Mouse (Mus musculus) midbrain, embryonic 12.5 days (tissue): ENCODE measurements around the gene Casp9. TPM values are rescaled to one million over a fixed set of nuclear protein-coding genes. Genes with fewer than 3 reads are reported as not detected.

Experiments used
- ATAC-seq: fragments of 200-750 bp; cut with Nextera tagmentation; 2 replicates; pipeline ENCODE4 v1.8.0; 2017; ENCODE audit warnings: low read depth, moderate TSS enrichment, moderate library complexity; ENCODE audit not compliant: low FRiP score
- H3K27ac ChIP-seq: fragments of 300-500 bp; sonication (generic); replicated peaks from 2 replicates; pipeline ENCODE4 v1.5.1; 2016; ENCODE audit warnings: mild to moderate bottlenecking
- H3K27me3 ChIP-seq: fragments of 300-500 bp; sonication (generic); 2 replicates; pipeline ENCODE4 v1.6.1; 2016; ENCODE audit warnings: mild to moderate bottlenecking
- H3K36me3 ChIP-seq: fragments of 300-500 bp; sonication (generic); 2 replicates; pipeline ENCODE4 v1.6.1; 2016
- H3K4me1 ChIP-seq: fragments of 300-500 bp; sonication (generic); 2 replicates; pipeline ENCODE4 v1.6.1; 2016
- H3K4me2 ChIP-seq: fragments of 300-500 bp; sonication (generic); replicated peaks from 2 replicates; pipeline ENCODE4 v1.6.1; 2016; ENCODE audit warnings: mild to moderate bottlenecking, moderate library complexity
- H3K4me3 ChIP-seq: fragments of 300-500 bp; sonication (generic); 2 replicates; pipeline ENCODE4 v1.5.1; 2016; ENCODE audit warnings: mild to moderate bottlenecking
- H3K9ac ChIP-seq: fragments of 300-500 bp; sonication (generic); replicated peaks from 2 replicates; pipeline ENCODE4 v1.6.1; 2016; ENCODE audit warnings: mild to moderate bottlenecking, moderate library complexity
- H3K9me3 ChIP-seq: fragments of 300-500 bp; sonication (generic); 2 replicates; pipeline ENCODE4 v1.6.1; 2016; ENCODE audit warnings: mild to moderate bottlenecking
- WGBS: fragments of 180-500 bp; shearing (Covaris S2); methylation state at CpG from one replicate; pipeline ENCODE4 v1.1.7; 2016; 5-methylcytosine and 5-hydroxymethylcytosine counted together
- polyA plus RNA-seq: library from polyadenylated mRNA; unstranded; fragments of >200 nt; fragmentation: Nextera tagmentation; extraction: Ambion mirVana; gene quantifications from 2 replicates; pipeline ENCODE4 v1.2.1, GENCODE M21; 2016

The Casp9 gene
- polyA plus RNA-seq, 1 experiment from 2014 or later, result 24.9 TPM

- Histone ChIP-seq H3K9me3 (0 out of 2 replicates have a peak, but pooled peaks cover 4% of the 10 kb centered on the region), H3K4me1 (0 out of 2 replicates have a peak, but pooled peaks cover 2% of the 10 kb centered on the region), H3K36me3 (peaks cover 39% of the 10 kb centered on the region), H3K4me3 (no peak overlapping the region), H3K27ac (no peak overlapping the region), H3K4me2 (no peak overlapping the region), H3K27me3 (no peaks in the 10 kb centered on the region), H3K9ac (no peak overlapping the region)
- ATAC-seq, result no peak
- 94% methylated on average over 14 of the region's 14 CpGs for WGBS
Measured at GRCm38 (mm10) chr4:141859351-141859750, 65.9 kb downstream of the Casp9 start.

GRCm38 (mm10) chr4:141860246-141860841 lies 66.9 kb downstream of the Casp9 start:
- H3K27ac ChIP-seq, result no peak overlapping the region
- no peak overlapping the region for H3K4me3 ChIP-seq
- H3K36me3 ChIP-seq, result peaks cover 47% of the 10 kb centered on the region
- 69% methylated on average over 19 of the region's 19 CpGs for WGBS
- no peak overlapping the region for H3K9ac ChIP-seq
- ATAC-seq, result no peak
- 0 out of 2 replicates have a peak, but pooled peaks cover 2% of the 10 kb centered on the region for H3K4me1 ChIP-seq
- no peak overlapping the region for H3K4me2 ChIP-seq
- no peaks in the 10 kb centered on the region for H3K27me3 ChIP-seq
- H3K9me3 ChIP-seq, result 0 out of 2 replicates have a peak, but pooled peaks cover 4% of the 10 kb centered on the region

- Histone ChIP-seq H3K9me3 (0 out of 2 replicates have a peak, but pooled peaks cover 4% of the 10 kb centered on the region), H3K4me2 (no peak overlapping the region), H3K27ac (no peak overlapping the region), H3K9ac (no peak overlapping the region), H3K27me3 (no peaks in the 10 kb centered on the region), H3K4me3 (no peak overlapping the region), H3K4me1 (peaks cover 8% of the 10 kb centered on the region), H3K36me3 (peaks cover 47% of the 10 kb centered on the region)
- WGBS, result 92% methylated on average over 17 of the region's 17 CpGs
- no peak for ATAC-seq
Measured at GRCm38 (mm10) chr4:141861591-141862295, 68.3 kb downstream of the Casp9 start.

- no peak overlapping the region for H3K27ac ChIP-seq
- no peak overlapping the region for H3K4me3 ChIP-seq
- WGBS, result 82% methylated on average over 5 of the region's 5 CpGs
- no peak for ATAC-seq
- 0 out of 2 replicates have a peak, but pooled peaks cover 4% of the 10 kb centered on the region for H3K9me3 ChIP-seq
- H3K36me3 ChIP-seq, result peaks cover 47% of the 10 kb centered on the region
- peaks cover 17% of the 10 kb centered on the region for H3K4me1 ChIP-seq
- H3K27me3 ChIP-seq, result no peaks in the 10 kb centered on the region
- no peak overlapping the region for H3K4me2 ChIP-seq
- no peak overlapping the region for H3K9ac ChIP-seq
Measured at GRCm38 (mm10) chr4:141862867-141863266, 69.5 kb downstream of the Casp9 start.

- 90% methylated on average over 7 of the region's 7 CpGs for WGBS
- Histone ChIP-seq H3K4me3 (no peak overlapping the region), H3K9me3 (0 out of 2 replicates have a peak, but pooled peaks cover 4% of the 10 kb centered on the region), H3K27me3 (no peaks in the 10 kb centered on the region), H3K4me2 (no peak overlapping the region), H3K4me1 (peaks cover 24% of the 10 kb centered on the region), H3K36me3 (peaks cover 43% of the 10 kb centered on the region), H3K27ac (no peak overlapping the region), H3K9ac (no peak overlapping the region)
- no peak for ATAC-seq
Measured at GRCm38 (mm10) chr4:141863726-141864280, 70.4 kb downstream of the Casp9 start.

GRCm38 (mm10) chr4:141864506-141864905 lies 71.1 kb downstream of the Casp9 start:
- 98% methylated on average over 8 of the region's 8 CpGs for WGBS

GRCm38 (mm10) chr4:141865006-141865405 lies 71.6 kb downstream of the Casp9 start:
- Histone ChIP-seq H3K27me3 (no peaks in the 10 kb centered on the region), H3K27ac (no peak overlapping the region), H3K4me2 (no peak overlapping the region), H3K4me1 (peaks cover 31% of the 10 kb centered on the region), H3K9me3 (0 out of 2 replicates have a peak, but pooled peaks cover 4% of the 10 kb centered on the region), H3K36me3 (peaks cover 31% of the 10 kb centered on the region), H3K9ac (no peak overlapping the region), H3K4me3 (no peak overlapping the region)
- 94% methylated on average over 5 of the region's 5 CpGs for WGBS
- ATAC-seq, result no peak

More at GRCm38 (mm10) chr4:141864506-141864905, 71.1 kb downstream of the Casp9 start:
- no peak for ATAC-seq
- H3K9me3 ChIP-seq, result 0 out of 2 replicates have a peak, but pooled peaks cover 4% of the 10 kb centered on the region
- no peak overlapping the region for H3K4me3 ChIP-seq
- no peaks in the 10 kb centered on the region for H3K27me3 ChIP-seq
- H3K9ac ChIP-seq, result no peak overlapping the region
- H3K36me3 ChIP-seq, result peaks cover 36% of the 10 kb centered on the region
- no peak overlapping the region for H3K27ac ChIP-seq
- H3K4me1 ChIP-seq, result peaks cover 26% of the 10 kb centered on the region
- H3K4me2 ChIP-seq, result no peak overlapping the region

Other genes starting within 250 kb of the Casp9 start
- gene Fblim1, start 187.5 kb upstream of the Casp9 start, polyA plus RNA-seq, result 22.2 and 28.7 TPM in 2 replicates
- gene Tmem82, start 175.0 kb upstream of the Casp9 start, polyA plus RNA-seq, result 0.26 and 0.41 TPM in 2 replicates
- gene Slc25a34, start 169.8 kb upstream of the Casp9 start, polyA plus RNA-seq, result 0.06 TPM in 1 of 2 replicates, not detected in the other
- 6.1 and 7.6 TPM in 2 replicates for gene Plekhm2, start 128.7 kb upstream of the Casp9 start, polyA plus RNA-seq
- gene Rsc1a1, start 108.0 kb upstream of the Casp9 start, polyA plus RNA-seq, result not detected in 2 replicates
- gene Ddi2, start 70.2 kb upstream of the Casp9 start, polyA plus RNA-seq, result 25.7 and 28.4 TPM in 2 replicates
- gene Agmat, start 46.9 kb upstream of the Casp9 start, polyA plus RNA-seq, result not detected in 2 replicates
- 6.7 and 6.8 TPM in 2 replicates for gene Dnajc16, start 2.7 kb upstream of the Casp9 start, polyA plus RNA-seq
- gene Cela2a, start 32.5 kb downstream of the Casp9 start, polyA plus RNA-seq, result not detected in 2 replicates
- not detected in 2 replicates for gene Ctrc, start 52.7 kb downstream of the Casp9 start, polyA plus RNA-seq
- 96.8 and 112 TPM in 2 replicates for gene Efhd2, start 81.3 kb downstream of the Casp9 start, polyA plus RNA-seq
- gene Fhad1, start 221.5 kb downstream of the Casp9 start, polyA plus RNA-seq, result 1.9 and 2.7 TPM in 2 replicates